ENCODE assay signal across 9 mouse cellular contexts in the genomic region with DNA sequence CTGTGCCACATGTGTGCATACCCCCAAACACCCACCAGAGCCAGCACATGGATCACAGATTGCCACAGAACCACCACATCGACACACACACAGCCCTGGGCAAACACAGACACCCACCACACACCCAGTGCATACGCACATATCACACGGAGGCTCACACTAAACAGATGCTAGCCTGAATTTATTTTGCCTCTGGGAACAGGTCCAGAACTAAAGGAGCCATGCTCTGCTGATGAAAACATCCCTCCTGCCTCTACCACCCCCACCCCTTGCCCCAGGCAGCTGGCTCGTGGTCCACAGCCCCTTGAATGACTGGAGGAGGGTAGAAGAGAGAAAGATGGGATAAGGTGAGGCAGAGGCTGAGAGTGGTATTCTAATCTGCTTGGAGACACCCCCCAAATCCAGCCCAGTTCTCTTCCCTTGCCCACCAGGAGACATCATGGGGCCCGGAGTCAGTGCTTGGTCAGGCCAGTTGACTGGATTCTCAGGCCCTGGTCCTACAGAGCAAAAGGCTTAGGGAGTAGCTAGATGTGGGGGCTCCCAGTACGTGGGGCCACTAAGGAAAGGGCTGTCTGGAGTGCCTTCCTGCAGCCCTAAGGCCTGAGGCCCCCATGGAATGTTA. TPM values are rescaled to one million over a fixed set of nuclear protein-coding genes. Genes with fewer than 3 reads are reported as not detected.
DNase-seq lines count a peak whose midpoint lies in the region; ATAC-seq and TF ChIP-seq lines count a peak whose summit lies in the region.
"Had no signal": no experiment of that assay in that cellular context is flagged by ENCODE, and none has a peak within 500 bp of the region (broad histone marks: within the 10 kb centered on the region; RNA-seq: fewer than 3 reads in every experiment).

No protein-coding gene starts in this region.

- no peaks in the 10 kb centered on the region for H3K36me3 ChIP-seq in liver, adult 2 months (ENCODE audit: control insufficient read depth, insufficient read depth, low read length)
- no peaks in the 10 kb centered on the region for H3K36me3 ChIP-seq in embryonic facial prominence, embryonic 14.5 days (ENCODE audit: control insufficient read depth, insufficient read depth, low read length)
- peaks cover 2% of the 10 kb centered on the region; the same call in 1 of the 2 replicates for H3K36me3 ChIP-seq in intestine, embryonic 14.5 days (ENCODE audit: control insufficient read depth, insufficient read depth, low read length)
- no peaks in the 10 kb centered on the region for H3K36me3 ChIP-seq in neural tube, embryonic 12.5 days

- H3K9me3 ChIP-seq in embryonic facial prominence, embryonic 14.5 days (ENCODE audit: control insufficient read depth, low read length), result no peaks in the 10 kb centered on the region
- H3K9me3 ChIP-seq in intestine, embryonic 14.5 days (ENCODE audit: control insufficient read depth, low read length), result no peaks in the 10 kb centered on the region
- no peaks in the 10 kb centered on the region for H3K9me3 ChIP-seq in neural tube, embryonic 12.5 days

- no peak for DNase-seq in liver, adult 2 months (ENCODE audit: extremely low read depth, low read depth, low spot score)
- DNase-seq in liver, result no peak
- peak; percentile 72 for DNase-seq in embryonic facial prominence, embryonic 14.5 days (ENCODE audit: low spot score)
- no peak for DNase-seq in intestine, embryonic 14.5 days (ENCODE audit: low spot score)
- no peak for DNase-seq in spleen, adult 18-20 months
- DNase-seq in cerebellum, adult 9-10 months, result no peak
- no peak for DNase-seq in ovary, postnatal 36 days (ENCODE audit: low spot score)

- no peak for ATAC-seq in embryonic facial prominence, embryonic 14.5 days (ENCODE audit: low read depth)
- no peak for ATAC-seq in intestine, embryonic 14.5 days (replicated peaks; ENCODE audit: low FRiP score, low TSS enrichment, low read depth)
- no peak for ATAC-seq in neural tube, embryonic 12.5 days (ENCODE audit: low FRiP score, low read depth)

- peak overlapping the region; percentile 74 for H3K4me2 ChIP-seq in embryonic facial prominence, embryonic 14.5 days (ENCODE audit: low read depth, low read length)
- H3K4me2 ChIP-seq in intestine, embryonic 14.5 days (ENCODE audit: low read length), result peak overlapping the region; percentile 55
- peak overlapping the region; percentile 81 for H3K4me2 ChIP-seq in neural tube, embryonic 12.5 days (replicated peaks)

- no peaks in the 10 kb centered on the region for H3K27me3 ChIP-seq in liver, adult 2 months (ENCODE audit: control insufficient read depth, insufficient read depth, low read length)
- no peaks in the 10 kb centered on the region for H3K27me3 ChIP-seq in embryonic facial prominence, embryonic 14.5 days (replicated peaks; ENCODE audit: control insufficient read depth, insufficient read depth, low read length)
- H3K27me3 ChIP-seq in intestine, embryonic 14.5 days (replicated peaks; ENCODE audit: control insufficient read depth, insufficient read depth, low read length), result no peaks in the 10 kb centered on the region
- peaks cover 3% of the 10 kb centered on the region; the same call in 1 of the 2 replicates for H3K27me3 ChIP-seq in neural tube, embryonic 12.5 days (replicated peaks)

- peaks cover 8% of the 10 kb centered on the region; the same call in 1 of the 2 replicates for H3K79me2 ChIP-seq in liver, adult 2 months (ENCODE audit: control insufficient read depth, insufficient read depth, low read length)

- H3K4me3 ChIP-seq in liver, adult 2 months (ENCODE audit: insufficient read depth, low read depth, low read length), result no peak overlapping the region
- H3K4me3 ChIP-seq in embryonic facial prominence, embryonic 14.5 days (ENCODE audit: low read depth, low read length), result peak overlapping the region; percentile 14; the same call in 1 of the 2 replicates
- H3K4me3 ChIP-seq in intestine, embryonic 14.5 days (ENCODE audit: low read depth, low read length), result no peak overlapping the region
- no peak overlapping the region for H3K4me3 ChIP-seq in neural tube, embryonic 12.5 days
- H3K4me3 ChIP-seq: myocyte had no signal

- peak overlapping the region; percentile 21 for H3K9ac ChIP-seq in liver, adult 2 months (ENCODE audit: low read depth, low read length)
- H3K9ac ChIP-seq in embryonic facial prominence, embryonic 14.5 days (ENCODE audit: low read depth, low read length), result peak overlapping the region; percentile 32; the same call in 1 of the 2 replicates
- H3K9ac ChIP-seq in intestine, embryonic 14.5 days (ENCODE audit: low read length), result no peak overlapping the region
- H3K9ac ChIP-seq in neural tube, embryonic 12.5 days, result no peak overlapping the region; the same call in 1 of the 2 replicates

- TF ChIP-seq POLR2A in liver, adult 2 months (IDR thresholded peaks at IDR 0.05; ENCODE audit: extremely low read depth, insufficient read depth, low read length), result no peak

- H3K4me1 ChIP-seq in liver, adult 2 months (ENCODE audit: control insufficient read depth, insufficient read depth, low read length), result peaks cover 13% of the 10 kb centered on the region
- peaks cover 64% of the 10 kb centered on the region for H3K4me1 ChIP-seq in embryonic facial prominence, embryonic 14.5 days (ENCODE audit: control insufficient read depth, insufficient read depth, low read length)
- peaks cover 74% of the 10 kb centered on the region for H3K4me1 ChIP-seq in intestine, embryonic 14.5 days (replicated peaks; ENCODE audit: control insufficient read depth, insufficient read depth, low read length)
- peaks cover 81% of the 10 kb centered on the region for H3K4me1 ChIP-seq in neural tube, embryonic 12.5 days

- TF ChIP-seq CTCF in liver, adult 2 months (IDR thresholded peaks at IDR 0.05; ENCODE audit: low read depth, low read length), result no peak

- 63% methylated on average over 6 of the region's 6 CpGs for WGBS in liver, adult 2 months
- WGBS in embryonic facial prominence, embryonic 14.5 days, result 25% methylated on average over 6 of the region's 6 CpGs
- 48% methylated on average over 6 of the region's 6 CpGs for WGBS in intestine, embryonic 14.5 days
- 46% methylated on average over 6 of the region's 6 CpGs for WGBS in neural tube, embryonic 12.5 days

- H3K27ac ChIP-seq in liver, adult 2 months (replicated peaks; ENCODE audit: insufficient read depth, low read depth, low read length), result peak overlapping the region; percentile 11; the same call in 1 of the 2 replicates
- H3K27ac ChIP-seq in embryonic facial prominence, embryonic 14.5 days (replicated peaks; ENCODE audit: low read depth, low read length), result peak overlapping the region; percentile 98
- peak overlapping the region; percentile 51 for H3K27ac ChIP-seq in intestine, embryonic 14.5 days (ENCODE audit: low read depth)
- H3K27ac ChIP-seq in neural tube, embryonic 12.5 days, result no peak overlapping the region

RNA-seq across cellular contexts. Expression of a gene that starts 16.0 kb away (rescaled TPM):
- 2.5 and 3.4 TPM in 2 replicates for total RNA-seq in liver, adult 2 months (2014; rRNA removed)
- 5.9 and 9.5 TPM in 2 replicates for polyA plus RNA-seq in liver, adult 2 months (2012; rRNA removed)
- 30.8 and 31.7 TPM in 2 replicates for polyA plus RNA-seq in embryonic facial prominence, embryonic 14.5 days (2014; fragmentation: Nextera tagmentation; extraction: Ambion mirVana)
- 28.3 and 30.2 TPM in 2 replicates for polyA plus RNA-seq in intestine, embryonic 14.5 days (2014; fragmentation: Nextera tagmentation; extraction: Ambion mirVana)
- 28.9 and 29.7 TPM in 2 replicates for polyA plus RNA-seq in neural tube, embryonic 12.5 days (2016; fragmentation: Nextera tagmentation; extraction: Ambion mirVana)

RNA-seq across cellular contexts. Expression of a gene that starts 50.0 kb away (rescaled TPM):
- total RNA-seq in liver, adult 2 months (2014; rRNA removed), result 15.2 and 21.1 TPM in 2 replicates
- polyA plus RNA-seq in liver, adult 2 months (2012; rRNA removed), result 54.9 and 58.6 TPM in 2 replicates
- 37.5 and 41.9 TPM in 2 replicates for polyA plus RNA-seq in embryonic facial prominence, embryonic 14.5 days (2014; fragmentation: Nextera tagmentation; extraction: Ambion mirVana)
- polyA plus RNA-seq in intestine, embryonic 14.5 days (2014; fragmentation: Nextera tagmentation; extraction: Ambion mirVana), result 22.5 and 26.7 TPM in 2 replicates
- 41.4 and 44.9 TPM in 2 replicates for polyA plus RNA-seq in neural tube, embryonic 12.5 days (2016; fragmentation: Nextera tagmentation; extraction: Ambion mirVana)

Comparison
In these comparisons a context has a peak if more than half of its experiments do, and no peak if none do; other contexts are left out.
1. H3K9ac ChIP-seq: peak in liver, adult 2 months (single experiment) and embryonic facial prominence, embryonic 14.5 days (single experiment); none in intestine, embryonic 14.5 days (single experiment) and neural tube, embryonic 12.5 days (single experiment).
2. Peak in every context shown above with its lines, with median percentiles within 50 percentile points of each other: H3K4me2 ChIP-seq.